Mouse (Mus musculus): ENCODE results near the gene 9530077C05Rik.

DNA sequence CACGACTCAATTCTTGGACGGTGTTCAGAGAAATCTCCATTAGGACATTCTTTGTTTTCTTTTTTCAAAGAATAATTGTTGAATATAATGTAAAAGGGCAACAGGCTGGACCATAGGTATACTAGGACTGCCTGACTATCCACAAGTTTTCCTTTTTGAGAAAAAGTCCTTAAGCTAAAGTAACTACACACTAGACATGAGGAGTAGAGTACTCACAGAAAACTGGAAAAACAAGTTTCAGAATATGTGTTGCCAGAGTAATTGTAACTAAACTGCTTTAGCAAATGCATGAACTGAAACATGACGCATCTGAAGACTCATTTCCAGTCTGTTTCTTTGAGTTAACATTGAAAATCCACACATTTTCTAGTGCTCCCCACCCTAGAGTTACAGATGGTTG, 5.9 kb upstream of the 9530077C05Rik start:
- no peak for TF ChIP-seq POLR2A (IDR thresholded peaks at IDR 0.05; ENCODE audit: borderline replicate concordance, extremely low read depth, low read depth, low read length)
- TF ChIP-seq CTCF (IDR thresholded peaks at IDR 0.05; ENCODE audit: insufficient read depth, low read length) = no peak

Measured in lung, adult 2 months (tissue).